In the genomic region with DNA sequence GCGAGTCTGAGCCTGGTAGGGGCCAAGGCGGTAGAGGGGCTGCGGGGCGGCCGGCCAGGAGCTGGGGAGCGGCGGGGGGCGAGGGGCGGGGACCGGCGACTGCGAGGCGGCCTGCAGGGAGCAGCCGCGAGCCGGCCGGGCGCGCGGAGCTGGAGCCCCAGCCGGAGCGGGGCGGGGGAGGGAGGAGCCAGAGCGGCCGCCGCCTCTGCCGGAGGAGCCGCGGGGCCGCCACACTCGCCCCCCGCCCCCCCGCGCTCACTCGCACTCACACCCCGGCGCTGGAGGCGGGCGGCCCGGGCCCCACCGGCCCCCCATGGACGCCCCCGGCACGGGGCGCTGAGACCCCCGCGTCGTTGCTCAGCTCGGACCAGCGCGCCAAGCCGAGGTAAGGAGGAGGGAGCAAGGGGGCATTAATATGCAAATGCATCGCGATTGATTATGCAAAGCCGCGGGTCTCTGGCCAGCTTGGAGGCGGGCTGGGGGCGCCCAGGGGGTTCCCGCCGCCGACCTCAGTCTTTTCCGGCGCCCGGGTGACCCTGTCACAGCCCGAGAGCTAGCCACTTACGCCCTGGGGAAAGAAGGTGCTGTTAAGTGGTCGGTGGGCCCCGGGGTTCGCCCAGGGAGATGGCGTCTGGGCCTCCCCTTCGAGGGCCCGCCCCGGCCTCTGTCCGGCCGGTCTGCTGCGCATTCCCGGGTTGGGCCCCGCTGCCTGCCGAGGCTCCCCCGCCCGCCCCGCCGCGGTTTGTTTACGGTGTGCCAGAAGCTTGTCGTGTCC, we compare ENCODE assay signal across 8 mouse cellular contexts. TPM values are rescaled to one million over a fixed set of nuclear protein-coding genes. Genes with fewer than 3 reads are reported as not detected.
A peak's percentile ranks its signal among the peaks of the same experiment; 100 is the strongest.
DNase-seq lines count a peak whose midpoint lies in the region; ATAC-seq and TF ChIP-seq lines count a peak whose summit lies in the region.

No protein-coding gene starts in this region.

- TF ChIP-seq CTCF in ES-Bruce4 (IDR thresholded peaks at IDR 0.05; ENCODE audit: low read depth, low read length) = peak; percentile 17
- no peak for TF ChIP-seq CTCF in bone marrow, adult 2 months (IDR thresholded peaks at IDR 0.05; ENCODE audit: control insufficient read depth, insufficient read depth, low read length)

- no peak for TF ChIP-seq POLR2A in ES-Bruce4 (IDR thresholded peaks at IDR 0.05; ENCODE audit: insufficient read depth, low read length)
- TF ChIP-seq POLR2A in bone marrow, adult 2 months (IDR thresholded peaks at IDR 0.05; ENCODE audit: borderline replicate concordance, control insufficient read depth, low read depth, low read length) = no peak

- under 1% methylated on average over 80 of the region's 86 CpGs for WGBS in bone marrow, adult 2 months

- no peak for TF ChIP-seq EP300 in ES-Bruce4 (IDR thresholded peaks at IDR 0.05; ENCODE audit: insufficient read depth, low read depth, low read length)

- peak overlapping the region; percentile 89 for H3K9ac ChIP-seq in ES-Bruce4 (ENCODE audit: low read depth, poor library complexity, severe bottlenecking)

- peaks cover 27% of the 10 kb centered on the region for H3K4me1 ChIP-seq in ES-Bruce4 (ENCODE audit: control insufficient read depth, insufficient read depth, low read length)
- peaks cover 5% of the 10 kb centered on the region for H3K4me1 ChIP-seq in bone marrow, adult 2 months (ENCODE audit: control insufficient read depth, insufficient read depth, low read length)

- H3K27me3 ChIP-seq in ES-Bruce4 (ENCODE audit: control insufficient read depth, insufficient read depth, low read length, poor library complexity, severe bottlenecking) = no peaks in the 10 kb centered on the region

- no peaks in the 10 kb centered on the region for H3K36me3 ChIP-seq in ES-Bruce4 (ENCODE audit: control insufficient read depth, insufficient read depth, low read length, poor library complexity, severe bottlenecking)

- H3K27ac ChIP-seq in ES-Bruce4 (ENCODE audit: insufficient read depth, low read length) = no peak overlapping the region
- peak overlapping the region; percentile 73 for H3K27ac ChIP-seq in bone marrow, adult 2 months (ENCODE audit: control insufficient read depth, insufficient read depth, low read depth, low read length, poor library complexity)

- ATAC-seq in erythroblast, adult 5-6 weeks (replicated peaks; ENCODE audit: low FRiP score, poor library complexity, severe bottlenecking) = peak; percentile 68

- peak overlapping the region; percentile 84 for H3K4me3 ChIP-seq in ES-Bruce4 (ENCODE audit: low read depth, low read length)
- H3K4me3 ChIP-seq in bone marrow, adult 2 months (replicated peaks; ENCODE audit: control insufficient read depth, low read depth, low read length) = peak overlapping the region; percentile 91

- peak; percentile 90 to 92 for DNase-seq in heart, postnatal 14 days
- peak; percentile 78 to 94 for DNase-seq in kidney, postnatal 36 days
- DNase-seq in lung, postnatal 10 days = peak; percentile 91
- DNase-seq in retina, postnatal 1 day = peak; percentile 88
- DNase-seq in urinary bladder, postnatal 36 days (ENCODE audit: low spot score in 2 of 2) = peak; percentile 76 to 77

- intact Hi-C loops in heart, postnatal 14 days (cut with DNase I) = loop anchor here (1.0 to 2.0 kb wide), 4 partner anchors 12 to 45 kb away; no protein-coding TSS in a partner anchor

- H3K9me3 ChIP-seq in ES-Bruce4 (replicated peaks; ENCODE audit: control insufficient read depth, insufficient read depth, low read length, poor library complexity, severe bottlenecking) = no peaks in the 10 kb centered on the region

RNA-seq across cellular contexts. Expression of a gene that starts 1.4 kb away (rescaled TPM):
- 20.7 and 24.6 TPM in 2 replicates for polyA plus RNA-seq in ES-Bruce4 (2011; ENCODE audit: insufficient read depth, insufficient read length, low read depth, missing spikeins)
- polyA plus RNA-seq in bone marrow, adult 2 months (2011; ENCODE audit: insufficient read depth, insufficient read length, low replicate concordance, missing spikeins) = 27.5 and 35.4 TPM in 2 replicates
- 1.9 and 5.0 TPM in 2 replicates for total RNA-seq in erythroblast, adult 5-6 weeks (2015; ENCODE audit: low replicate concordance)
- 4.3 and 8.1 TPM in 2 replicates for total RNA-seq in erythroblast, adult 5-6 weeks (2017; ENCODE audit: low replicate concordance)
- total RNA-seq in heart, postnatal 14 days (2021) = 100 to 1,000 TPM; 123 to 130 TPM

RNA-seq across cellular contexts. Expression of a gene that starts 12.6 kb away (rescaled TPM):
- polyA plus RNA-seq in ES-Bruce4 (2011; ENCODE audit: insufficient read depth, insufficient read length, low read depth, missing spikeins) = 83.5 and 85.8 TPM in 2 replicates
- 26.7 and 28.7 TPM in 2 replicates for polyA plus RNA-seq in bone marrow, adult 2 months (2011; ENCODE audit: insufficient read depth, insufficient read length, low replicate concordance, missing spikeins)
- total RNA-seq in erythroblast, adult 5-6 weeks (2015; ENCODE audit: low replicate concordance) = 8.8 and 17.3 TPM in 2 replicates
- total RNA-seq in erythroblast, adult 5-6 weeks (2017; ENCODE audit: low replicate concordance) = 10.3 and 17.6 TPM in 2 replicates
- total RNA-seq in heart, postnatal 14 days (2021) = 10 to 100 TPM; 49.5 to 49.8 TPM

RNA-seq across cellular contexts. Expression of a gene that starts 33.3 kb away (rescaled TPM):
- 7.4 and 7.5 TPM in 2 replicates for polyA plus RNA-seq in ES-Bruce4 (2011; ENCODE audit: insufficient read depth, insufficient read length, low read depth, missing spikeins)
- polyA plus RNA-seq in bone marrow, adult 2 months (2011; ENCODE audit: insufficient read depth, insufficient read length, low replicate concordance, missing spikeins) = 2.4 and 4.8 TPM in 2 replicates
- not detected in 2 replicates for total RNA-seq in erythroblast, adult 5-6 weeks (2015; ENCODE audit: low replicate concordance)
- 0.26 and 0.42 TPM in 2 replicates for total RNA-seq in erythroblast, adult 5-6 weeks (2017; ENCODE audit: low replicate concordance)
- total RNA-seq in heart, postnatal 14 days (2021) = 10 to 100 TPM; 20.7 to 31.5 TPM

RNA-seq across cellular contexts. Expression of a gene that starts 40.7 kb away (rescaled TPM):
- polyA plus RNA-seq in ES-Bruce4 (2011; ENCODE audit: insufficient read depth, insufficient read length, low read depth, missing spikeins) = not detected in 2 replicates
- polyA plus RNA-seq in bone marrow, adult 2 months (2011; ENCODE audit: insufficient read depth, insufficient read length, low replicate concordance, missing spikeins) = not detected in 2 replicates
- total RNA-seq in erythroblast, adult 5-6 weeks (2015; ENCODE audit: low replicate concordance) = not detected in 2 replicates
- total RNA-seq in erythroblast, adult 5-6 weeks (2017; ENCODE audit: low replicate concordance) = not detected in 2 replicates
- total RNA-seq in heart, postnatal 14 days (2021) = not detected

RNA-seq across cellular contexts. Expression of a gene that starts 53.5 kb away (rescaled TPM):
- 68.7 and 69.1 TPM in 2 replicates for polyA plus RNA-seq in ES-Bruce4 (2011; ENCODE audit: insufficient read depth, insufficient read length, low read depth, missing spikeins)
- polyA plus RNA-seq in bone marrow, adult 2 months (2011; ENCODE audit: insufficient read depth, insufficient read length, low replicate concordance, missing spikeins) = 46.7 and 69.9 TPM in 2 replicates
- 30.3 and 42.7 TPM in 2 replicates for total RNA-seq in erythroblast, adult 5-6 weeks (2015; ENCODE audit: low replicate concordance)
- total RNA-seq in erythroblast, adult 5-6 weeks (2017; ENCODE audit: low replicate concordance) = 26.1 and 26.3 TPM in 2 replicates
- total RNA-seq in heart, postnatal 14 days (2021) = 10 to 100 TPM; 71.2 to 71.8 TPM

Comparison
In these comparisons a context has a peak if more than half of its experiments do, and no peak if none do; other contexts are left out.
1. RNA of a gene that starts 1.4 kb away (total RNA-seq): 123 to 130 TPM in heart, postnatal 14 days; 1.9 to 8.1 TPM in erythroblast, adult 5-6 weeks; every median in the first group is over 10 times any median in the second.
2. RNA of a gene that starts 33.3 kb away (total RNA-seq): 20.7 to 31.5 TPM in heart, postnatal 14 days; 0.26 to 0.42 TPM in erythroblast, adult 5-6 weeks; every median in the first group is over 10 times any median in the second.
3. Peak in every context shown above with its lines, with median percentiles within 50 percentile points of each other: DNase-seq.